Mouse (Mus musculus) right cerebral cortex, postnatal 10 days (tissue): ENCODE measurements around the gene Alms1.
A peak's percentile ranks its signal among the peaks of the same experiment; 100 is the strongest.
"Not testable (repeated sequence)": the region's sequence is repeated elsewhere in the genome, so short reads cannot be mapped to it uniquely, and the experiment has no call there.

Experiments used
- DNase-seq, 2 experiments: peaks; one replicate each; pipeline ENCODE4 v3.0.0; 2021; ENCODE audit warnings: low spot score in 2 of 2

Gene Alms1

GRCm38 (mm10) chr6:85587396-85588143 lies at the start of gene Alms1:
Gene Alms1 (plus strand): TSS chr6:85587531.
- DNase-seq, result peak; percentile 97 to 98

GRCm38 (mm10) chr6:85543351-85544175 lies 43.8 kb upstream of the Alms1 start:
- DNase-seq, result no peak

- DNase-seq, result peak; percentile 71 to 75
These were observed 43.0 kb upstream of the Alms1 start for GRCm38 (mm10) chr6:85544251-85544881.

GRCm38 (mm10) chr6:85547642-85548041 lies 39.7 kb upstream of the Alms1 start:
- DNase-seq, result no peak

- DNase-seq, result no peak
These were observed 25.0 kb upstream of the Alms1 start for GRCm38 (mm10) chr6:85562374-85562773.

GRCm38 (mm10) chr6:85572816-85573215 lies 14.5 kb upstream of the Alms1 start:
- no peak for DNase-seq

- no peak for DNase-seq
These were observed 5.6 kb upstream of the Alms1 start for GRCm38 (mm10) chr6:85581688-85582087.

GRCm38 (mm10) chr6:85584612-85585011 lies 2.7 kb upstream of the Alms1 start:
- no peak for DNase-seq

GRCm38 (mm10) chr6:85586805-85587367 lies 445 bp upstream of the Alms1 start:
- peak in 1 of 2 experiments; percentile 28 for DNase-seq

GRCm38 (mm10) chr6:85588164-85588563 lies 833 bp downstream of the Alms1 start:
- DNase-seq, result peak; percentile 28 to 35

GRCm38 (mm10) chr6:85588568-85588967 lies 1.2 kb downstream of the Alms1 start:
- no peak for DNase-seq

- DNase-seq, result no peak
These were observed 2.8 kb downstream of the Alms1 start for GRCm38 (mm10) chr6:85590116-85590515.

- no peak for DNase-seq
These were observed 12.0 kb downstream of the Alms1 start for GRCm38 (mm10) chr6:85599310-85599709.

GRCm38 (mm10) chr6:85610511-85610910 lies 23.2 kb downstream of the Alms1 start:
- no peak for DNase-seq

GRCm38 (mm10) chr6:85620826-85621225 lies 33.5 kb downstream of the Alms1 start:
- DNase-seq, result no peak

- DNase-seq, result no peak
These were observed 34.3 kb downstream of the Alms1 start for GRCm38 (mm10) chr6:85621600-85621999.

- DNase-seq, result no peak
These were observed 37.2 kb downstream of the Alms1 start for GRCm38 (mm10) chr6:85624511-85624910.

- no peak for DNase-seq
These were observed 45.8 kb downstream of the Alms1 start for GRCm38 (mm10) chr6:85633165-85633564.

GRCm38 (mm10) chr6:85653244-85653643 lies 65.9 kb downstream of the Alms1 start:
- no peak for DNase-seq

GRCm38 (mm10) chr6:85701943-85702342 lies 114.6 kb downstream of the Alms1 start:
- DNase-seq, result not testable (repeated sequence)

- DNase-seq, result not testable (repeated sequence)
These were observed 121.9 kb downstream of the Alms1 start for GRCm38 (mm10) chr6:85709206-85709605.

GRCm38 (mm10) chr6:85709607-85710006 lies 122.3 kb downstream of the Alms1 start:
- not testable (repeated sequence) for DNase-seq
